Mouse (Mus musculus) E14TG2a.4 (cell line): ENCODE measurements around the gene Atp6v1fnb.

Experiments
- H3K27me3 ChIP-seq: 2 replicates; pipeline ENCODE4 v1.6.1; 2014; ENCODE audit warnings: low read length, control low read depth; ENCODE audit not compliant: insufficient read depth
- H3K36me3 ChIP-seq: 2 replicates; pipeline ENCODE4 v1.6.1; 2014; ENCODE audit warnings: low read length, control low read depth; ENCODE audit not compliant: insufficient read depth
- H3K4me1 ChIP-seq: replicated peaks from 2 replicates; pipeline ENCODE4 v1.6.1; 2014; ENCODE audit warnings: low read depth, low read length, control low read depth
- H3K4me3 ChIP-seq: replicated peaks from 2 replicates; pipeline ENCODE4 v1.5.1; 2014; ENCODE audit warnings: mild to moderate bottlenecking, low read length
- H3K9me3 ChIP-seq: 2 replicates; pipeline ENCODE4 v1.6.1; 2014; ENCODE audit warnings: low read length, control low read depth
- CTCF ChIP-seq: conservative IDR thresholded peaks from 2 replicates; pipeline ENCODE4 v1.5.1; 2014; ENCODE audit warnings: low read length
- NANOG ChIP-seq: IDR thresholded peaks from 2 replicates; pipeline ENCODE4 v1.6.1; 2014; ENCODE audit warnings: borderline replicate concordance, low read length, mixed read lengths
- POU5F1 ChIP-seq: IDR thresholded peaks from 2 replicates; pipeline ENCODE4 v1.6.1; 2014; ENCODE audit warnings: low read length, borderline replicate concordance

Gene Atp6v1fnb

GRCm38 (mm10) chr6:29500177-29500576, 28.9 kb downstream of the Atp6v1fnb start:
- H3K36me3 ChIP-seq, result no peaks in the 10 kb centered on the region
- no peak overlapping the region for H3K4me3 ChIP-seq
- peaks cover 51% of the 10 kb centered on the region for H3K27me3 ChIP-seq
- H3K9me3 ChIP-seq, result no peaks in the 10 kb centered on the region
- H3K4me1 ChIP-seq, result peaks cover 30% of the 10 kb centered on the region
- no peak for TF ChIP-seq POU5F1
- TF ChIP-seq CTCF, result no peak
- no peak for TF ChIP-seq NANOG

GRCm38 (mm10) chr6:29500810-29501209, 29.6 kb downstream of the Atp6v1fnb start:
- Histone ChIP-seq H3K4me1 (peaks cover 27% of the 10 kb centered on the region), H3K27me3 (peaks cover 51% of the 10 kb centered on the region), H3K36me3 (no peaks in the 10 kb centered on the region), H3K9me3 (no peaks in the 10 kb centered on the region), H3K4me3 (no peak overlapping the region)
- TF ChIP-seq CTCF, result no peak
- TF ChIP-seq POU5F1, result no peak
- TF ChIP-seq NANOG, result no peak

GRCm38 (mm10) chr6:29501599-29501998, 30.4 kb downstream of the Atp6v1fnb start:
- Histone ChIP-seq H3K4me1 (peaks cover 20% of the 10 kb centered on the region), H3K9me3 (no peaks in the 10 kb centered on the region), H3K36me3 (no peaks in the 10 kb centered on the region), H3K4me3 (no peak overlapping the region), H3K27me3 (peaks cover 51% of the 10 kb centered on the region)
- TF ChIP-seq NANOG (no peak), CTCF (peak; percentile 23), POU5F1 (no peak)

- TF ChIP-seq CTCF, result no peak
- no peak for TF ChIP-seq POU5F1
- TF ChIP-seq NANOG, result no peak
- Histone ChIP-seq H3K4me1 (peaks cover 27% of the 10 kb centered on the region), H3K4me3 (no peak overlapping the region), H3K9me3 (no peaks in the 10 kb centered on the region), H3K27me3 (peaks cover 72% of the 10 kb centered on the region), H3K36me3 (no peaks in the 10 kb centered on the region)
Measured at GRCm38 (mm10) chr6:29505493-29505892, 34.3 kb downstream of the Atp6v1fnb start.

- no peaks in the 10 kb centered on the region for H3K9me3 ChIP-seq
- H3K27me3 ChIP-seq, result peaks cover 76% of the 10 kb centered on the region
- no peaks in the 10 kb centered on the region for H3K36me3 ChIP-seq
- TF ChIP-seq NANOG, result no peak
- TF ChIP-seq POU5F1, result no peak
- no peak for TF ChIP-seq CTCF
- H3K4me1 ChIP-seq, result peaks cover 28% of the 10 kb centered on the region
- H3K4me3 ChIP-seq, result peak overlapping the region; percentile 79
Measured at GRCm38 (mm10) chr6:29506834-29507233, 35.6 kb downstream of the Atp6v1fnb start.

GRCm38 (mm10) chr6:29507447-29508309, 36.4 kb downstream of the Atp6v1fnb start, which contains the start of gene Kcp:
Kcp (minus strand) TSS chr6:29507952.
- H3K4me1 ChIP-seq, result peaks cover 37% of the 10 kb centered on the region
- H3K4me3 ChIP-seq, result peak within 1 kb of the TSS; percentile 79
- TF ChIP-seq POU5F1 (no peak), CTCF (no peak), NANOG (no peak)
- peaks cover 81% of the 10 kb centered on the region for H3K27me3 ChIP-seq
- H3K9me3 ChIP-seq, result no peaks in the 10 kb centered on the region
- H3K36me3 ChIP-seq, result no peaks in the 10 kb centered on the region

- Histone ChIP-seq H3K36me3 (no peaks in the 10 kb centered on the region), H3K4me1 (peaks cover 46% of the 10 kb centered on the region), H3K9me3 (no peaks in the 10 kb centered on the region), H3K4me3 (no peak overlapping the region; the same call in 1 of the 2 replicates), H3K27me3 (peaks cover 74% of the 10 kb centered on the region)
- TF ChIP-seq POU5F1, result no peak
- no peak for TF ChIP-seq NANOG
- TF ChIP-seq CTCF, result no peak
Measured at GRCm38 (mm10) chr6:29509086-29509485, 37.8 kb downstream of the Atp6v1fnb start.

- H3K4me3 ChIP-seq, result no peak overlapping the region; the same call in 1 of the 2 replicates
- H3K4me1 ChIP-seq, result peaks cover 41% of the 10 kb centered on the region
- H3K27me3 ChIP-seq, result peaks cover 65% of the 10 kb centered on the region
- no peaks in the 10 kb centered on the region for H3K36me3 ChIP-seq
- TF ChIP-seq CTCF (no peak), NANOG (no peak), POU5F1 (no peak)
- H3K9me3 ChIP-seq, result no peaks in the 10 kb centered on the region
Measured at GRCm38 (mm10) chr6:29513284-29513683, 42.0 kb downstream of the Atp6v1fnb start.

- peaks cover 48% of the 10 kb centered on the region for H3K27me3 ChIP-seq
- H3K4me1 ChIP-seq, result peaks cover 23% of the 10 kb centered on the region
- peaks cover 8% of the 10 kb centered on the region; the same call in 1 of the 2 replicates for H3K9me3 ChIP-seq
- H3K4me3 ChIP-seq, result no peak overlapping the region
- peak; percentile 65 for TF ChIP-seq CTCF
- no peak for TF ChIP-seq POU5F1
- no peaks in the 10 kb centered on the region for H3K36me3 ChIP-seq
Measured at GRCm38 (mm10) chr6:29517139-29517538, 45.9 kb downstream of the Atp6v1fnb start.
